Mouse (Mus musculus) urinary bladder, postnatal 36 days (tissue): ENCODE results near the gene Utp14a.

Experiments
- DNase-seq, 2 experiments: peaks; one replicate each; pipeline ENCODE4 v3.0.0; 2022; ENCODE audit warnings: low spot score in 2 of 2, mixed read lengths in 1 of 2

The Utp14a gene

DNA sequence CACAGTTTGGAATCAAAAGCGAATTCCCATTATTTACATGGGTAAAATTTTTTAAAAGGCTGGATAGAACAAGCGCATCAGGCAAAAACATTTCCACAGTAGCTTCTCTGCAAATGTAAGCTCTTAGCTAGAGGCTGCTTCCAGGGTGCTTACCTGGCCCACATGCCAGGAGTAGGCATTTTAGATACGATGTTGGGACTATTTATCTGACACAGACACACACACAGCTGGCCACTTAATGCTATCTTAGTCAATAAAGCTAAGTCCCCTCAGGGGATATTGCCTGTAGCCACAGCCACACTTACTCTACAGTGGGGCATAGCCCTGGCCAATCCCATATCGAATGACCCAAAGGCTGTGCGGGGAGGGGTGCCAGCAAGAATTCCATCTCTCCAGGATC, 55.1 kb downstream of the Utp14a start:
- DNase-seq = no peak

DNA sequence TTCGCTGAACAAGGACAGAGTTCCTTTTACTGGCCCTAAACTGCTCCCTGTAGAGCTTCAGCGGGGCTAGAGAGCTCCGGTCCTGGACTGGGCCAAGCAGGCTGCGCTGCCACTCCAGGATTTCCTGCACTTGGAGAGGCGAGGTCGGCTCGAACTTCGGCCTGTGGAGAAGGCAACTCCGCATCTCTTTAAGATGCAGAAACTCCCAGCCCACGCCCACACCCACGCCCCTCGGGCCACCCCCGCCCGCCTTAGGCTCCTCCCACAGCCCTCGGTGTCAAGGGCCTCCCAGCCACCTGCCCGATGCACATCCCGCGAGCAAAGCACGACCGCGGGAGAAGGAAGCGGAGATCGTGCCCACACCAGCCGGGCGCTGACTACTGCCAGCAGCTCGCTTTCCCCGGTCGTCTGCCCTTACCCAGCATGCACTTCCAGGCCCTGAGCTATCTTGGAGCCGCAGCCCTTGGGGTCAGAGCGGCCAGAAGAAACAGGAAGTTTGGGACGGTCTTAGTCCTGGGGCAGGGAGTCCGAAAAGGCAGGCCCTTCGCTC, 57.9 kb downstream of the Utp14a start:
- DNase-seq = peak; percentile 79 to 87

DNA sequence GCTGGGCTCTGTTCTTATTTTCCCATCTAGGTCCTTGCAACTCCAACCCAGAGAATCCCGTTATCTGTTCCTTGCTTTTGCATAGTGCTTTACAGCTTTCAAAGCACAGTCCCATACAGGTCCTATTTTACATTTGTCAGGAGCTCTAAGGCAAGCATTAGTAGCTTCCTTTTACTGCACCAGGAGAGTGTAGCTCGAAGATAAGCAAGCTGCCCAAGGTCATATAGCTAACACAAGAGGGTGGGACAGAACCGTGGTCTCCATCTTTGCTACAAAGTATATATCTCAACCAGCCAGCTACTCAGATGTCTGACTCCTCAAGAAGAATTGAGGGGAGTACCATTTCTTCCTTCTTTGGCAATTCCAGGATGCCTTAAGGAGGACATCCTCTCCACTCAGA, 60.8 kb downstream of the Utp14a start:
- no peak for DNase-seq

DNA sequence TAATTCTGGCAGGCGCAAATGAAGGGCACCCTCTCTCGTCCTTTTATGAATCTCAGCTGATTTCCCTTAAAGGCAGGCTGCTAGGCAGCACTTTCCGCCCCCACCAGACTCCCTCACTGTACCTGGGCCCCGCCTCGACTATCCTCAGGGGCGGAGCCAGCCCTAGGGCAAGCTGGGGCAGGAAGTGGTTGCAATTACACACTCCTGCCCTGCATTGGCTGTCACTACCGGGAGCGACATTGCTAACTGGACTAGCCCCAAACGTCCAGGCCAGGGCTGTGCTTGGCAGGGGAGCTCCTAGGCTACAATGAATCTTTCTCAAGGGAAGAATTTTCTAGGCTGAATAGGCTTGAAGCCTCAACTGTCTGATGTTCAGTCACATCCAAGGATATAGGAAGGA, 61.5 kb downstream of the Utp14a start:
- DNase-seq = peak; percentile 24 to 43
